In the genomic region with DNA sequence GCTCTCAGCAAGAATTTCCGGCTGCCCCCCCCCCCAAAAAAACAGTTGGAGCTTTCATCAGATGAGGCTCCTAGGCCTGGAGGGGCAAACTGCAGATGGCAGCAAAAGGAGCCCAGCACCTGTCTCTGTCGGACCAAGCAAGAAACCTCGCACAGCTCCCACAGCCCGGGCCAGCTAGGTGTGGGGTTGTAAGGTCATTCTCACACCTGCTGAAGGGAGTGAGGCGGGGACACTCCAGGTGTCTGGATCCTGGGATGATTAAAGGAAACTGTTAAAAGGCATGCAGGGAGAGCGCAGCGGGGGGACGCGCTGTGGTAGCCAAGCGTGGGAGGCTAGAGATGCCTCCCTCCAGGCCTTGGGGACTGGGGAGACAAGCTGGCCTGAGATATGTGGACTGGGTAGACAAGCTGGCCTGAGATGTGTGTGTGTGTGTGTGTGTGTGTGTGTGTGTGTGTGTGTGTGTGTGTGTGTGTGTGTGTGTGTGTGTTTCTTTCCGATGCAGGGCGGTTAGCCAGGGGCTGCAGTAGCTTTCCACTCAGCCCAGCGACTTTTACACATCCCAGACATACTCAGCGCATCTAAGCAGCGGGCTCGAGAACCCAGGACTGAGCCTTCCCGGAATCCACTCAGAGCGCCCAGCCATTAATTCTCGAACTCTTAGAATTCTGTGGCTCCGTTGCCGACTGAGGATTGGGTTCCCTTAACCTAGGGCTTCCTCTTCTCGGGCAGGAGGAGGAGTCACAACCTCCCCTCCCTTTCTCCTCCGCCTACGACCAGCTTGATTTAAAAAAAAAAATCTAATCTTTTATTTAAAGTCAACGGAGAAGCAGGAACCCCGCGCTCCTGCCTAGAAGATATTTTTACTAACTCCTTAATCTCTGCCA, we compare ENCODE assay signal across 8 mouse cellular contexts. TPM values are rescaled to one million over a fixed set of nuclear protein-coding genes. Genes with fewer than 3 reads are reported as not detected.
DNase-seq lines count a peak whose midpoint lies in the region; ATAC-seq and TF ChIP-seq lines count a peak whose summit lies in the region.

No protein-coding gene starts in this region.

- H3K27me3 ChIP-seq in heart, embryonic 16.5 days (ENCODE audit: control insufficient read depth, insufficient read depth, low read length): no peaks in the 10 kb centered on the region
- no peaks in the 10 kb centered on the region for H3K27me3 ChIP-seq in liver, postnatal 0 days (ENCODE audit: insufficient read depth, low read length)
- no peaks in the 10 kb centered on the region for H3K27me3 ChIP-seq in neural tube, embryonic 12.5 days (replicated peaks)
- no peaks in the 10 kb centered on the region for H3K27me3 ChIP-seq in testis, adult 2 months (ENCODE audit: control insufficient read depth, insufficient read depth, low read length)

- DNase-seq in CD8-positive naive resting alpha-beta T cell, adult 2 months (ENCODE audit: low read depth in 2 of 2, low spot score in 2 of 2): peak; percentile 30 to 43
- DNase-seq in brain, adult 2 months (ENCODE audit: low read depth, low spot score): peak; percentile 68
- DNase-seq in kidney, postnatal 14 days: peak; percentile 56
- peak; percentile 31 for DNase-seq in liver, postnatal 0 days

- 0 out of 2 replicates have a peak, but pooled peaks cover 2% of the 10 kb centered on the region for H3K4me1 ChIP-seq in heart, embryonic 16.5 days (ENCODE audit: control insufficient read depth, insufficient read depth, low read length)
- no peaks in the 10 kb centered on the region for H3K4me1 ChIP-seq in liver, postnatal 0 days (ENCODE audit: insufficient read depth)
- no peaks in the 10 kb centered on the region for H3K4me1 ChIP-seq in neural tube, embryonic 12.5 days
- peaks cover 2% of the 10 kb centered on the region; the same call in 1 of the 2 replicates for H3K4me1 ChIP-seq in testis, adult 2 months (ENCODE audit: control insufficient read depth, insufficient read depth, low read length)

- 20% methylated on average over 27 of the region's 27 CpGs for WGBS in heart, embryonic 16.5 days
- WGBS in liver, postnatal 0 days (ENCODE audit: insufficient replicate concordance): 18% methylated on average over 25 of the region's 27 CpGs
- 21% methylated on average over 26 of the region's 27 CpGs for WGBS in neural tube, embryonic 12.5 days

- ATAC-seq in erythroid progenitor cell, adult 5-6 weeks (replicated peaks; ENCODE audit: low FRiP score, poor library complexity, severe bottlenecking): peak; percentile 55; the same call in 1 of the 2 replicates
- peak; percentile 11; the same call in 1 of the 2 replicates for ATAC-seq in heart, embryonic 16.5 days (replicated peaks; ENCODE audit: extremely low read depth, insufficient read depth, low FRiP score)
- ATAC-seq in liver, postnatal 0 days: peak; percentile 10; the same call in 1 of the 2 replicates
- no peak for ATAC-seq in neural tube, embryonic 12.5 days (ENCODE audit: low FRiP score, low read depth)

- H3K9ac ChIP-seq in heart, embryonic 16.5 days (ENCODE audit: low read length): peak overlapping the region; percentile 68
- H3K9ac ChIP-seq in liver, postnatal 0 days (replicated peaks): peak overlapping the region; percentile 57
- H3K9ac ChIP-seq in neural tube, embryonic 12.5 days: no peak overlapping the region

- peak overlapping the region; percentile 80 for H3K4me3 ChIP-seq in heart, embryonic 16.5 days (ENCODE audit: low read length)
- peak overlapping the region; percentile 81 for H3K4me3 ChIP-seq in liver, postnatal 0 days (ENCODE audit: low read depth, low read length)
- peak overlapping the region; percentile 59 for H3K4me3 ChIP-seq in neural tube, embryonic 12.5 days
- H3K4me3 ChIP-seq in testis, adult 2 months (ENCODE audit: control insufficient read depth, low read depth, low read length): peak overlapping the region; percentile 89

- TF ChIP-seq EP300 in liver, postnatal 0 days (IDR thresholded peaks at IDR 0.05; ENCODE audit: low read depth): no peak

- TF ChIP-seq CTCF in liver, postnatal 0 days (IDR thresholded peaks at IDR 0.05; ENCODE audit: low read depth): no peak
- TF ChIP-seq CTCF in testis, adult 2 months (IDR thresholded peaks at IDR 0.05; ENCODE audit: control insufficient read depth, insufficient read depth, insufficient replicate concordance, low read depth, low read length): no peak

- H3K36me3 ChIP-seq in heart, embryonic 16.5 days (ENCODE audit: control insufficient read depth, insufficient read depth): no peaks in the 10 kb centered on the region
- H3K36me3 ChIP-seq in liver, postnatal 0 days (replicated peaks; ENCODE audit: insufficient read depth, low read length): no peaks in the 10 kb centered on the region
- no peaks in the 10 kb centered on the region for H3K36me3 ChIP-seq in neural tube, embryonic 12.5 days
- no peaks in the 10 kb centered on the region for H3K36me3 ChIP-seq in testis, adult 2 months (ENCODE audit: control insufficient read depth, insufficient read depth, low read length)

- H3K4me2 ChIP-seq in heart, embryonic 16.5 days (ENCODE audit: low read depth, low read length): peak overlapping the region; percentile 70
- H3K4me2 ChIP-seq in liver, postnatal 0 days (ENCODE audit: low read depth, low read length): peak overlapping the region; percentile 82
- peak overlapping the region; percentile 59 for H3K4me2 ChIP-seq in neural tube, embryonic 12.5 days (replicated peaks)

- no peaks in the 10 kb centered on the region for H3K9me3 ChIP-seq in heart, embryonic 16.5 days (replicated peaks; ENCODE audit: control insufficient read depth, low read length)
- no peaks in the 10 kb centered on the region for H3K9me3 ChIP-seq in liver, postnatal 0 days (ENCODE audit: low read length)
- no peaks in the 10 kb centered on the region for H3K9me3 ChIP-seq in neural tube, embryonic 12.5 days

- peak overlapping the region; percentile 95 for H3K27ac ChIP-seq in heart, embryonic 16.5 days (ENCODE audit: low read length)
- H3K27ac ChIP-seq in liver, postnatal 0 days (ENCODE audit: low read depth): peak overlapping the region; percentile 87
- H3K27ac ChIP-seq in neural tube, embryonic 12.5 days: no peak overlapping the region
- peak overlapping the region; percentile 94 for H3K27ac ChIP-seq in testis, adult 2 months (ENCODE audit: control insufficient read depth, insufficient read depth, low read depth, low read length)

- no peak for TF ChIP-seq POLR2A in testis, adult 2 months (IDR thresholded peaks at IDR 0.05; ENCODE audit: control insufficient read depth, low read depth, low read length)

RNA-seq across cellular contexts. Expression of a gene that starts 44.1 kb away (rescaled TPM):
- 24.5 and 35.6 TPM in 2 replicates for total RNA-seq in erythroid progenitor cell, adult 5-6 weeks (2015; ENCODE audit: low replicate concordance)
- total RNA-seq in erythroid progenitor cell, adult 5-6 weeks (2017; ENCODE audit: low replicate concordance): 6.9 and 16.7 TPM in 2 replicates
- 5.5 and 5.7 TPM in 2 replicates for polyA plus RNA-seq in heart, embryonic 16.5 days (2015; fragmentation: Nextera tagmentation; extraction: Ambion mirVana)
- 1.3 and 1.7 TPM in 2 replicates for polyA plus RNA-seq in liver, postnatal 0 days (2015; fragmentation: Nextera tagmentation; extraction: Ambion mirVana)
- polyA plus RNA-seq in neural tube, embryonic 12.5 days (2016; fragmentation: Nextera tagmentation; extraction: Ambion mirVana): 4.3 and 4.4 TPM in 2 replicates
- 4.2 TPM in 2 replicates for polyA plus RNA-seq in testis, adult 2 months (2012; rRNA removed)
